Mouse (Mus musculus) left cerebral cortex, postnatal 10 days (tissue): ENCODE data around the gene Apbb2. TPM values are rescaled to one million over a fixed set of nuclear protein-coding genes. Genes with fewer than 3 reads are reported as not detected.

Experiments used
- DNase-seq, 2 experiments: peaks; one replicate each; pipeline ENCODE4 v3.0.0; 2021 to 2022; ENCODE audit warnings: low spot score in 2 of 2, mixed read lengths in 1 of 2; ENCODE audit errors: extremely low spot score in 1 of 2
- intact Hi-C: fragments of 180-260 bp; cut with DNase I; formaldehyde crosslinking; loops from one replicate; pipeline ENCODE4 v1.15.1; 2025
- total RNA-seq, 2 experiments: library from RNA; stranded (reverse); gene quantifications; 2 replicates each; pipeline ENCODE4 v1.2.3; 2021

Apbb2 gene
- total RNA-seq, 2 experiments from 2014 or later, result 73.7 to 74.4 TPM

DNA sequence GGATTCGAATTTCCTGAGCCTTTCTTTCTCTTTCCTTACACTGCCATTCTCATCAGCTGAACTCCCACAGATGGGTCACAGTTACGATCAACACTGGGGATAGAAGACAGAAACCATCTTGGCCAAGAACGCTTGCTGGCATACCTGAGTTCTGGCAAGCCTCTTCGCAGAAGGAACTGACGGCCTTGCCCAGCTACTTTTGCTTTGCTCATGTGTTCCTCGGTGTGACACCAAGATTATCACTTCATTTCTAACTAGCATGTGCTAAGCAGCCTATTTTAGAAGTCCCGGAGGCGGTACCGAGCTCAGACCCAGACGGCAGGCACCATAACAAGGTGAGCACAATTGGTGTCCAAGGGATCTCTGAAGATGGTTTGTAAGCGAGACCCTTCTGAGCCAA, 12.9 kb downstream of the Apbb2 start:
- no peak for DNase-seq
- intact Hi-C loops, result no loop called here

DNA sequence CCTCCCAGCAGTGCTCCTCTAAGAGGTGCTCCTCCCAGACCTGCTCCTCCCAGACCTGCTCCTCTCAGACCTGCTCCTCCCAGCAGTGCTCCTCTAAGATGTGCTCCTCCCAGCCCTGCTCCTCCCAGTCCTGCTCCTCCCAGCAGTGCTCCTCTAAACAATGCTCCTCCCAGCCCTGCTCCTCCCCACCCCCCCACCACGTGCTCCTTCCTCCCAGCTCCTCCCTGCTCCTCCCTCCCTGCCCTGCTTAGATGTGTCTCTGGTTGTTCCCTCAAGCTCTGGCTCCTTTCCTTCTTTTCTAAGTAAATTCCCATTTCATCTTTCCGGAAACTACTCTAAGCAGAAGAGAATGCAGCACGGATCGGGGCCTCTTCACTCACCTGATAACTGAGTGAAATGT, 14.2 kb downstream of the Apbb2 start:
- intact Hi-C loops, result no loop called here
- no peak for DNase-seq

DNA sequence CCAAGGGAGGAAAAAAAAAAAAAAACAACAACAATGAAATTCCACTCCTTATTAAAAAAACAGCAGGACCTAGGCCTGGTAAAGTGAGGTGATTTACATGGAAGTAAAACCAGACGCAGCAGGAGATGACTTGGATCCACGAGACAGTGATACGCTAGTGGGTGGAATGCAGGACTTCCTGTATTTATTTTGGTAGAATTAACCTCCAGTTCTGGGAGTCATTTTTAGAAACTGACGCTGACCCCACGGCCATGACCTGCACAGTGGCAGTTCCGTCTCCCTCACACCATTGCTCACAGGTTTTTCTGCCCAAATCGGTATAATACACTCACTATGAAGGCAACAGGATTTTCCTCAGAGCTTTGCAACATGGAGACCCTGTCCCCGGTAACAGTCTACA, 14.8 kb downstream of the Apbb2 start:
- DNase-seq, result peak in 1 of 2 experiments; percentile 60
- intact Hi-C loops, result no loop called here

DNA sequence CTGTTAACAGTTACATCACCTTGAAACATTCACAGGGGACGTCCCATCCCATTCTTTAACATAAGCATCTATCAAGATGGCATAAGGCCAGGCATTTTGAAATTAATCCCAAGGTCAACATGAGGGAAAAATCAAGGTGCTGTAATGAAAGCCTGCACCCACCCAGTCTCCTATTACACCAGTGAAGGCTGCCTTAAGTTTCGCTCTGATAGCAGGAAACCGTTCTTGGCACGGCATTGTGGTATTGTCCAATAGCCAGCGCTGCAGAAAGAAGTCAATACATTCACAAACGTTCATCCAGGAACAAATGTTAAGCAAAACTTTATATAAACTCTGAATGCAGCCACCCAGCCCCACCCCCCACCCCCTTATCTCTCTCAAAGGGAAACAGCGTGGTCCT, 15.4 kb downstream of the Apbb2 start:
- DNase-seq, result no peak
- intact Hi-C loops, result no loop called here

DNA sequence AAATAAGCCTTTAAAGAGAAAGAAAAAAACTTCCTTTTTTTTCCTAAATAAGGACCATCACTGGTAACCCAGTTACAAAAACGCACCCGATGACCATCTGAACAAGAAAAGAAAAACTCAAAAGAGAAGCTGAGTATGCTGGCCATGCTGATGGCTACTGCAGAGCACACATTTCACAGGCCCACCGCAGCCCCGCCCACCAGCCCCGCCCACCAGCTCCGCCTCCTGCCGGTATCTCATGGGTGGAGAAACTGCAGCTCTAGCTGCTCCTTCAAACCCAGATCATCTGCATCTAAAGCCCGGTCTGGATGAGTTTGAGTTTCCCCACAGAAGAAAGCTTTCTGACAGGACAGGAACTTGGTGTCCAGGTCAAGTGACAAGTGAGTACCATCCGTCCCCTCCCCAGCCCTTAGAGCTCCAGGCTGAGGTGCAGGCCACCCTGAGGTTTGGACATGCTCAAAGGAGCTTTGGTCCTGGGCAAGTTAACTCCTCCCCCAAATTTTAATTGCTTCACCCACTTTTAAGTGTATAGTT, 16.2 kb downstream of the Apbb2 start:
- intact Hi-C loops, result no loop called here
- DNase-seq, result no peak

DNA sequence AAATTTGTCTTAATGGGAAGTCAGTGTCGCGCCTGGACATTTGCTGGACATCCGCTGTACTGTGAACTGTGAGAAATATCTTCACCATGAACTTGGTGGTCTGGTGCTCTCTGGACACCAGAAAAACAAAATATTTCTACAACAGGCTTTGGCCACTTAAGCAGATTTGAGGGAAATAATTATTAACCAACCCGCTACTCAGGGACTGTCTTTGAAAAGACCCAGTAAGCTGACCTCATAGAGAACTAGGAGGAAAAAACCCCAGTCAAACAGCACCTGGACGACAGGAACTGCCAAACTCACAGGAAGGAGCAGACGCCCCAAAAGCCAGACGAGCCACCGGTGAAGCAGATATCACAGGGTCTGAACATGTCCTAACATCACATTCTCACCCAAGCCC, 18.2 kb downstream of the Apbb2 start:
- no peak for DNase-seq
- intact Hi-C loops, result no loop called here

DNA sequence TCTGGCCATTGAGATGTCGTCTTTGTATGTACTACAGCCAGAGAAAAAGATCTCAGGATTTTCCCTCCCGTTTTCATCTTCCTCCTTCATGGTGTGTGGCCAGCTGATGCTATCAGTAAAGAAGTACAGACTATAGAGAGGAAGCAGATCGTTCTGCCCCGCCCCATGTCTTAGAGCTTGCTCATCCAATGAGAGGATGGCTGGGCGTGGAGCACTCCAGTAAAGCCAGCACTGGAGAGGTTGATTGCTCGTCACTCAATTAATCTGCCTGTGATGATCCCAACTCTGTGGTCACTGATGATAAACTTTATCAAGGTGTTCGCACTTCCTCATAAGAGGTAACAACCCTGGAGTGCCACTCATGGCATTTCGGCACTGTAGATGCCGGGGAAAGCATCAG, 18.7 kb downstream of the Apbb2 start:
- intact Hi-C loops, result no loop called here
- DNase-seq, result no peak

DNA sequence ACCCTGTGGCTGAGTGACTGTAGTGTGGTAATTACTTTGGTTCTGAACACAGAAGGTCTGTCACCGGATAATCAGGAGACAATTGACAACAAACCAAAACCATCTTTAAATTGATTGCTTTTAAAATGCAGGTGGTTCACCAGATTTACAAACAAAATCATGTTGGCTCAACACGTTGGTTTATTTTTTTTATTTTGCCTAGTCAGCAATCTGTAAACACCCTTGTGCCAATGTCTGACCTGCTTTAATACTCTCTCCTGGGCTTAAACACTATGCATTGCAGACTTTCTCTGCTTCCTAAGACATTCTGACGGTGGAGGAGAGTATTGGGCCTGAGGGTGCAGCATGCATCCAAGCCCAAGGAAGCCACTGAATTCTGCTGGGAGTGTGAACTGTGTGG, 22.3 kb downstream of the Apbb2 start:
- intact Hi-C loops, result no loop called here
- DNase-seq, result no peak

DNA sequence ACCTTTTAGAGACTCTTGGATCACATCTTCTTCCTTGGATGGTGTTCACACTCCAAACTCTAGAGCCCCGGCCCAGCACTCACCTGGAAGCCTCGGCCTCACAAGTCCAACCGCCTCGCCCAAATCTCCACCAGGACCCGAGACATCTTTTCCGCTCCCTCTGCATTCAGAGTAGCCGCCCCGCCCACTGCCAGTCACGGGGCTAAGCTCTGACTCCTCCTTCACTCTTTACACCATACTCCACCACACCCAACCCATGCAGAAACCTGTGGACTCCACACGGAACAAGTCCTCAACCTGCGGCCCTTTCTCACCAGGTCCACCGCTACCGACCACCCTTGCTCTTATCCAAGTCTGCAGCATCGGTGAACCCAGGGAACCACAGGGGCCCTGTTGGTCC, 23.7 kb downstream of the Apbb2 start:
- DNase-seq, result no peak
- intact Hi-C loops, result no loop called here

DNA sequence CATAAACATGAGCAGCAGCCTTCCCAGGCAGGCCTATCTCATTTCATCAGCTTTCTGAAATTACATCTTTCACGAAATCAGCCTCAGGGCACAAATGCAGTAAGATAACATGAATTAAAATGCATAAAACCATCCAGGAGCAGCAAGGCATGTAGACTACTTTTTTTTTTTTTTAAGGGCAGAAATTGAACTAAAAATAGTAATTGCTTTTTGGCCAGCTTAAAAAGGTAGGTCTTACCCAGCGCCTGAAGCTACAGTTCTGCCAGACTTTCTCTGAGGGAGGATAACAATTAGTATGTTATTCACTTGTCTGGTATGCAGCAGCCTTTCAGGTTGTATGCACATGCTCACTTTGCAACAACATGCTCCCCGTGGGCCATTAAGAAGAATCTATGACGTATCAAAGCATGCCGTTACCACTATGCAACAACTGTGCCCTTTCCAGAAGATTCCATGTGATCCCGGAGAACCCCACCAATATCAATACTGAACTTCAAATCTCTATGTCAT, 32.3 kb downstream of the Apbb2 start:
- intact Hi-C loops, result no loop called here
- DNase-seq, result no peak

DNA sequence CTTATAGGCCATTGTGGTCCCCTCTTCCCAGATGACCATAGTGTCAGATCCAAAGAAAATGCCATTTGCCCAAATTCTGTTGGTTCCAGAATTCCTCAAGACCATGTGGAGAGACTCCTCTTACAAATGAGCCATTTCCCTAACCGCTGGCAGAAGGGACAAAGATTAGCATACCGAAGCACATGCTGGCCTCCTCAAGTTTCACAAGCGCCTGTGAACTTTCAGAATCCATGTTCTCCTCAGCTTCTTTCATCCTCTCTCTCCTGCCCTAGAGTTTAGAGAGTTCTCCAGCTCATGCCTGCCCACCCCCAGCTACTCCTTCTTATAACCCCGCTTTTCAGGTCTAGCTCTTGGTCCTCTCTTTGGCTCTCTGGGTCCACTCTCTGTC, 35.6 kb downstream of the Apbb2 start:
- intact Hi-C loops, result no loop called here
- DNase-seq, result no peak

DNA sequence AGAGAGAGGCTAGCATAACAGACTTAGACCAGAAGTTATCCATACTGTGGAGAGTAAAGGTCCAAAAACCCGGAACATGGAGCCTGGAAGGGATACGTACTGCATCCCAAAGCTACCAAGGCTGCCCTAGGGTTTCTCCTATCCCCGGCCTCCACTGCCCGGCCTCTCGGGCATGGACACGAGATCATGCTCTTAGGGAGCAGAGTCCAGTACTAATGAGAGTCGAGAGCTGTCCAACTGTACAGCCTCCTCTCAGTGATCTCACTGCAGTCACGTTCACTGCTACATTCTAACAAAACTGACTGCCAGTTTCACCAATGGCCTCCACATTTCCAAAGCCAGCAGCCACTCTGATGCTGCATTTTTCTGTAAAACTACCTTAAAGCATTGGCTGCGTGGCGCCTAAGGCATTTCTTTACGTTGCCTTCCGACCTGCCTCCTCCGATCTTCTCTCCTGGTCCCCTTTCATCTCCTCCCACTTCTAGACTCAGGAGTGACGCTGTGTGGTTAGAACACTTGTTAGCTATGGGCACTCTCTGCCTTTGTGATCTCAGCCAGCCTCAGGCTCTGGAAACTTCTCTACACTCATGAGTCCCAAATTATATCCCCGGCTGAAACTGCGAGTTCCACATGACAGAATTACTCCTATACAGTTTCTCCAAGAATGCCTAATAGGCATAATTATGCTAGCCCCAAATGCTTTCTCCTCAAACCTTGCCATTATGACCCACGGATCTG, 36.1 kb downstream of the Apbb2 start:
- intact Hi-C loops, result no loop called here
- no peak for DNase-seq

DNA sequence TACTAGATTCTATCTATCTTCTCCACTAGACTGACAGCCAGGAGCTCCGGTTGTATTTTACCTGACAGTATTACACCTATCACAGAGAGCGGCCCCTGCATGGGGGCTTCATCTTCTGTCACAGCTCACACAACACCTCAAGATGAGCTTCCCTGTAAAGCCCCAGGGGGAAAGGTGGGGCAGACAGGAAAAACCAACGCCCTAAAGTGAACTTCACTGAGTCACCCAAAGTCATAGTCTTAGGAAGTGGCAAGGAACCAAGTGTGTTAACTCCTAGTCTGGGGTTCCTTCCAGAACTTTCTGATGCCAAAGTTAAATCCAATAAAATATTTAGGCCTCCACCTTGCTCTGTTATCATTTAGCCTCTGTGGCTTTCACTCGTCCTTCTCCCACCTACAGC, 39.5 kb downstream of the Apbb2 start:
- no peak for DNase-seq
- intact Hi-C loops, result no loop called here

DNA sequence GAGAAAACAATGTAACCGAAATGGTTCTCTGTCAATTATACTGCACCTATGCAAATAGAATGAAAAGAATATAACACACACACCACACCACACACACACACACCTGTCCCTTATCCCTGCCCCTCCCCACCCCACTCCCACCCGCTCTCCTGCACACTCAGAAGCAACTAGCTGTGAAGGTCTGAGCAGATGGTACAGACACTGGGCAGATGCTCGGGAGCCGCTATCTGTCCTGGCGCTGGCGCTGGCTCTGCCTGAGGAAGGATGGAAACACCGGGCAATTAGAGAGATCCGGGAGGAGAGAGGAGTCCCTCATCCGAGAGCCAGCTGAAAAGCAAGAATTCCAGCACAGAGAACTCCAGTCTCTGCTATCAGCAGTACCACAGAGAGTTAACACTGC, 42.3 kb downstream of the Apbb2 start:
- intact Hi-C loops, result no loop called here
- peak in 1 of 2 experiments; percentile 27 for DNase-seq

DNA sequence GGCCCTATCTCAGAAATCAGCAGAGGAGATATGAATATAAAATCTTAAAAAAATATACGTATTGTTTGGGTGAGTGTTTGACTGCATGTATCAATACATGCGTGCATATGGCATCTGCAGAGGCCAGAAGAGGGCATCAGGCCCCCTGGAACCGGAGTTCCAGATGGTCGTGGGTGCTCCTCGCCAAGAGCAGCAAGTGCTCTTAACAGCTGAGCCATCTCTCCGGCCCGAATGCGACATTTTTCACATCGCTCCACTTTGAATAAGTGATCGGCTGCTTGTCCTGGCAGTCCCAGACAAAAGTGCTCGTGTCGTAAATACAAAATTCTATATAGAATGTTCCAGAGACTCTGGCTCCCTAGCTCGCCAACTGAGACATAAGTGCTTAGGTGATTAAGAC, 43.4 kb downstream of the Apbb2 start:
- DNase-seq, result no peak

DNA sequence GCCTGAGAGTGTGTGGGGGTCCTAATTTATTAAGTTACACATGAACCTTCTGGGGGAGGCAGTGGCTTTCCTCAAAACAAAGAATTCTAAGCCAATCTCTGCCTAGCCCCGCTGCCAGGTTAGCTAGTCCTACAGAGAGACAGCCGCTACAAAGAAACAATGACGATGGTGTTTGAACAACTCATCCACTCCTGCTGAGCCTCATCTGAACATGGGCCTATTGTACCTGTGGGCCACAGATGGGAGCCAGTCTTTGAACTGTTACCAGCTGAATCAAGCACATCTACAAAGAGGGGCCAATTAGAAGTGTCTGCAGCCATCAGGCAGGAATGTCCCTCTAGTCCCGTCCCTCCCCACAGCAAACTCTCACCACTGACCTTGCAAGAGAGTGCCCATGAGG, 45.3 kb downstream of the Apbb2 start:
- intact Hi-C loops, result no loop called here
- no peak for DNase-seq

More for the DNA sequence above, 43.4 kb downstream of the Apbb2 start:
- intact Hi-C loops, result no loop called here

DNA sequence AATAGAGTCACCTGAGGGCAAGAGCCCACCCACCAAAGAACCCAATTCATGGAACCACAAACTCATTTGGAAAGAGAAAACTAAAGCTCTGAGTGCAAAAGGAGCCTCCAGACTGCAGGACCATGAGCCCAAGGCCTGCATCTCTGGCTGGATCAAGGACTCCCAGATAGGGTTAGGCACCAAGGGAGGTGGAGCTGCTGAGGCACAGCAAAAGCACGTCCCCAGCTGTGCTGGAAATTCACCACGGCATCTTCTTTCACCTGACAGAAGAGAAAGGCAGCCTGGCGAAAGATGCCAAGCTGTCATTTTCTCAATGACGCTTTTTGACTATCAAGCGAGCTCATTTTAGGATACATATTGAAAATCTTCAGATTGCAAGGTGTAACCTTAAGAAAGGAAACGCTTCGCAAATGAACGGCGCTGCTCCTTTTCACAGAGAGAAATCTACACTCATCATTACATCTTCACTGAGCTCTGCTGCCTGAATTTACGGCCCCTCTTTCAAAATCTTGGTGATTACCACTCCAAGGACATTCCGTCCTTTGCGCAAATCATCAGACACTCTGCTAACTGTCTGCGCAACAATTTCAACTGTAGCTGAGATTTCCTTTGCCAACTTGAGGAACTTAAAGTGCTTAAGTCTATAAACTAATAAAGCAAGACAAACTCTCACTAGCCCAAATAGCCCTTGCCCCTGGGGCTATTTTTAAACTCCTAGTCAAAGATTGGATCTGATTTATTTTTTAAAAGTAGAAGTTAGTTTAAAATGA, 46.3 kb downstream of the Apbb2 start:
- intact Hi-C loops, result no loop called here
- DNase-seq, result no peak

DNA sequence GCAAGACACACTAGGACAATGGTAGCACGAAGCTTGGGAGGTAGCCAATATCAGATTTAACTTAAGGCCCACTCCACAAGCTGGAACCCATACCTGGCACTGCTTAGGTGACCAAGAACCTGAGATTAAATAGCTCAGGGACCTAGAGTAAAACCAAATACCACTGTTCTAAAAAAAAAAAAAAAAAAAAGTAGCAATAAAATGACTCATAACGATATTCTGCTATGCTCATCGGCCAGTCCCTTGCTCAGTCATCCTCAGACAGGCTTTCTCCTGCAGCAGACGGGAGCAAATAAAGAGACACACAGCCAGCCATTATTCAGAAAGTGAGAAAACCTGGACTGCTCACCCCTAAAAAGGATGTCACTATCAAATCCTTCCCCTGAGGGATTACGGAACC, 47.9 kb downstream of the Apbb2 start:
- no peak for DNase-seq
- intact Hi-C loops, result no loop called here

DNA sequence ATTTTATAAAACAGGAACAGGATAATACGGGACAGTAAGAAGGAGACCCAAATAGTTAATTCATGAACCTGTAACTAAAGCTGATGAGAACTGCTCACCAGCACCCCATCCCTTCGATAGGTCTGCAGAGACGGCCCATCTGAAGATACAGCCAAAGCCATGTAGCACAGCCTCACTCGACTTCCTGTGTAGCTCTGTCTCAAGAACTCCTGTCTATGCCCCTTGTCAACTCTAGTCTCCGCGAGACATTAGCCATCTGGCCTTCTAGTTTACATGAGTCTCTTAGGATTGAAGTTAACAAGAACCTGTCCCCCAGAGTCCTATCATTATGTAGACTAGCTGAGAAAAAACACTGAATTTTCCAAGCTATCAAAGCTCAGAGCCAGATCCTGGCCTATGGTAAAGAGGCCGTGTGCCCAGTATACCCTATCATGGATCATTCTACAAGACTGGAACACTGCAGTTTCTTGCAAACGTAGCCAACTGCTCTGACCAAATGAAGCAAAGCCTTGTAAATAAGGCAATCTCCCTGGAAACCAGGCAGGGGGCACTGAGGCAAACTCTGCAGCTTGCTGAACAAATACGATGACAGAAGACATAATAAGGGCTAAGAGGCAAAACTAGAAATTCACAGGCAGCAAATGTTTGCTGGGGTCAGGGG, 49.3 kb downstream of the Apbb2 start:
- no peak for DNase-seq
- intact Hi-C loops, result no loop called here

DNA sequence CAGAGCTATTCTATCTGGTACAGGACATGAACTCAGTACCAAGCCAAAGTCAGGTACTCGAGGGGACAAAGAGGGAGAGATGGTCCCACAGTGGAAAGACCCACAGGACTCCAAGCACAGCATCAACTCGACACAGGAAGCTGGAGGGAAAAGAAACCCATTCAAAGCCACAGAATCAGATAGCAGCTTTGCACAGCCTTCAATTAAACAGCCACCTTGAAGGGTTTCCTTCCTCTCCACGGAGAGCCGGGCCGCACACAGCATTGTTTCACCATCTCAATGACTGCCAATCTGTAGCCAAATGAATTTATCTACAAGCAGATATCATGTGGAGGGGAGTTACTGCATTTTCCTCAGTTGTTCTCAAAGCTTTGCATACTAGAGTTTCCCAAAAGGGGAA, 50.6 kb downstream of the Apbb2 start:
- DNase-seq, result no peak
- intact Hi-C loops, result no loop called here
